Mouse (Mus musculus): ENCODE data around the gene Npm1.

DNA sequence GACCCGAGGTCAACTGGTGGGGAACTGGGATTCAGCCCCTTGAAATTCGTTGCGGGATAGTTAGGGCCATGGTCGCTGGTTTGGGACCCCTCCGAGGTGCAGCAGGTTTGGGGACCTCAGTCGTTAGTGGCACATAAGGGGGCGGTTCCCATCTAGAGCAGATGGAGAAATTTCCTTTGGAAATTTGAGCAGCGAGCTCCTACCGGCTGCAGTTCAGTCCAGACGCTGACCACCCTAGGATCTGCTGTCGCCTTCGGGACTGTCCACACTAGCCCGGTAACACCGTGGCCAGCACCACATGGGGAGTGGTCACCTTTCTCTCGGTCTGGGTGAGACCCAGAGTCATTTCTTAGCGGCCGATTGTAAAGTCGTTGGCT, 41.3 kb upstream of the Npm1 start:
- TF ChIP-seq CTCF (IDR thresholded peaks at IDR 0.05) (no peak), EP300 (IDR thresholded peaks at IDR 0.05; ENCODE audit: insufficient read depth, low read depth, low read length) (no peak)

Data from heart, adult 2 months (tissue).